Mouse (Mus musculus): ENCODE results near the gene Inpp5a.

DNA sequence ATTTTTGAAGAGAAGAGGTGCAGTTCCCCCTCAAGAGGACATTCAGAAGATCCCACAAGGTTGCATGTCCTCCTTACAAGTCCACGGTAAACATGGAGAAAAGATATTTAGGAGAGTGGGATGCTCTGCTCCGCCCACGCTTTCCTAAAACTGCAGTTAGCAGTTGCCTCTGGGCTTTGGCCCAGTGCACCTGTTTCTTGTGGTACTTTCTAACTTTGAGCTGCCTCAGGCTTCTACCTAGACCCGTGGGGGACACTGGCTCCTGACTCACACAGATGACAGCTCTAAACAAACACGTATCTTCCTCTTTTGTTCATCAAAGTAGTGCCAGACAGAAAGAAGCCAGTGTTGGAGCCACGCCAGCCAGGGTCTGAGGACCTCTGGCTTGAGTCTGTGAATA lies 177.1 kb downstream of the Inpp5a start:
- TF ChIP-seq CTCF (IDR thresholded peaks at IDR 0.05; ENCODE audit: borderline replicate concordance, extremely low read depth, insufficient read depth, insufficient read length) (no peak), POLR2A (IDR thresholded peaks at IDR 0.05; ENCODE audit: borderline replicate concordance, extremely low read depth, insufficient read depth, insufficient read length, poor library complexity, severe bottlenecking) (no peak)

All from brain, embryonic 14.5 days (tissue).